Mouse (Mus musculus): Measurements from ENCODE around the gene Rest. TPM values are rescaled to one million over a fixed set of nuclear protein-coding genes. Genes with fewer than 3 reads are reported as not detected.
A peak's percentile ranks its signal among the peaks of the same experiment; 100 is the strongest.

Rest gene
- polyA plus RNA-seq, 1 experiment from 2014 or later: 7.4 TPM

GRCm38 (mm10) chr5:77259315-77259714 lies 6.0 kb upstream of the Rest start:
- Histone ChIP-seq H3K9me3 (replicated peaks; ENCODE audit: control insufficient read depth, low read length) (no peaks in the 10 kb centered on the region), H3K4me3 (ENCODE audit: low read depth, low read length) (no peak overlapping the region), H3K4me1 (ENCODE audit: control insufficient read depth, insufficient read depth, low read length) (no peaks in the 10 kb centered on the region), H3K4me2 (ENCODE audit: low read length) (no peak overlapping the region), H3K36me3 (ENCODE audit: control insufficient read depth, insufficient read depth, low read length) (no peaks in the 10 kb centered on the region), H3K27ac (ENCODE audit: low read depth, low read length) (no peak overlapping the region), H3K27me3 (replicated peaks; ENCODE audit: control insufficient read depth, insufficient read depth, low read length) (no peaks in the 10 kb centered on the region), H3K9ac (ENCODE audit: low read length) (no peak overlapping the region)
- DNase-seq (ENCODE audit: low spot score) (no peak), ATAC-seq (no peak)

GRCm38 (mm10) chr5:77260141-77260540 lies 5.2 kb upstream of the Rest start:
- ATAC-seq (no peak), DNase-seq (ENCODE audit: low spot score) (no peak)
- Histone ChIP-seq H3K27me3 (replicated peaks; ENCODE audit: control insufficient read depth, insufficient read depth, low read length) (no peaks in the 10 kb centered on the region), H3K9me3 (replicated peaks; ENCODE audit: control insufficient read depth, low read length) (no peaks in the 10 kb centered on the region), H3K36me3 (ENCODE audit: control insufficient read depth, insufficient read depth, low read length) (no peaks in the 10 kb centered on the region), H3K4me1 (ENCODE audit: control insufficient read depth, insufficient read depth, low read length) (no peaks in the 10 kb centered on the region; the same call in 1 of the 2 replicates), H3K4me3 (ENCODE audit: low read depth, low read length) (no peak overlapping the region), H3K4me2 (ENCODE audit: low read length) (no peak overlapping the region), H3K9ac (ENCODE audit: low read length) (no peak overlapping the region), H3K27ac (ENCODE audit: low read depth, low read length) (no peak overlapping the region)
- 69% methylated on average over 6 of the region's 6 CpGs for WGBS

GRCm38 (mm10) chr5:77261137-77261536 lies 4.2 kb upstream of the Rest start:
- H3K9me3 ChIP-seq (replicated peaks; ENCODE audit: control insufficient read depth, low read length): no peaks in the 10 kb centered on the region
- H3K9ac ChIP-seq (ENCODE audit: low read length): no peak overlapping the region
- H3K4me3 ChIP-seq (ENCODE audit: low read depth, low read length): no peak overlapping the region
- ATAC-seq: no peak
- no peak for DNase-seq (ENCODE audit: low spot score)
- H3K27ac ChIP-seq (ENCODE audit: low read depth, low read length): no peak overlapping the region
- H3K4me2 ChIP-seq (ENCODE audit: low read length): no peak overlapping the region
- 86% methylated on average over 4 of the region's 4 CpGs for WGBS
- no peaks in the 10 kb centered on the region for H3K27me3 ChIP-seq (replicated peaks; ENCODE audit: control insufficient read depth, insufficient read depth, low read length)
- no peaks in the 10 kb centered on the region for H3K36me3 ChIP-seq (ENCODE audit: control insufficient read depth, insufficient read depth, low read length)
- H3K4me1 ChIP-seq (ENCODE audit: control insufficient read depth, insufficient read depth, low read length): no peaks in the 10 kb centered on the region; the same call in 1 of the 2 replicates

GRCm38 (mm10) chr5:77262105-77262504 lies 3.2 kb upstream of the Rest start:
- no peak overlapping the region for H3K27ac ChIP-seq (ENCODE audit: low read depth, low read length)
- H3K27me3 ChIP-seq (replicated peaks; ENCODE audit: control insufficient read depth, insufficient read depth, low read length): no peaks in the 10 kb centered on the region
- H3K4me3 ChIP-seq (ENCODE audit: low read depth, low read length): no peak overlapping the region
- no peak overlapping the region for H3K9ac ChIP-seq (ENCODE audit: low read length)
- H3K9me3 ChIP-seq (replicated peaks; ENCODE audit: control insufficient read depth, low read length): no peaks in the 10 kb centered on the region
- no peak overlapping the region for H3K4me2 ChIP-seq (ENCODE audit: low read length)
- 20% methylated on average over 5 of the region's 5 CpGs for WGBS
- ATAC-seq (no peak), DNase-seq (ENCODE audit: low spot score) (no peak)
- no peaks in the 10 kb centered on the region for H3K36me3 ChIP-seq (ENCODE audit: control insufficient read depth, insufficient read depth, low read length)
- H3K4me1 ChIP-seq (ENCODE audit: control insufficient read depth, insufficient read depth, low read length): no peaks in the 10 kb centered on the region; the same call in 1 of the 2 replicates

- under 1% methylated on average over 37 of the region's 53 CpGs for WGBS
- Histone ChIP-seq H3K9ac (ENCODE audit: low read length) (peak overlapping the region; percentile 82), H3K9me3 (replicated peaks; ENCODE audit: control insufficient read depth, low read length) (no peaks in the 10 kb centered on the region), H3K27ac (ENCODE audit: low read depth, low read length) (peak overlapping the region; percentile 83), H3K4me3 (ENCODE audit: low read depth, low read length) (peak overlapping the region; percentile 93), H3K27me3 (replicated peaks; ENCODE audit: control insufficient read depth, insufficient read depth, low read length) (no peaks in the 10 kb centered on the region), H3K4me1 (ENCODE audit: control insufficient read depth, insufficient read depth, low read length) (no peaks in the 10 kb centered on the region; the same call in 1 of the 2 replicates), H3K4me2 (ENCODE audit: low read length) (peak overlapping the region; percentile 81), H3K36me3 (ENCODE audit: control insufficient read depth, insufficient read depth, low read length) (peaks cover 20% of the 10 kb centered on the region; the same call in 1 of the 2 replicates)
- ATAC-seq (peak; percentile 83), DNase-seq (ENCODE audit: low spot score) (peak; percentile 39)
These were observed 377 bp downstream of the Rest start for GRCm38 (mm10) chr5:77265671-77266065.

GRCm38 (mm10) chr5:77266066-77266885 lies 985 bp downstream of the Rest start:
- WGBS: under 1% methylated on average over 58 of the region's 87 CpGs
- H3K4me1 ChIP-seq (ENCODE audit: control insufficient read depth, insufficient read depth, low read length): no peaks in the 10 kb centered on the region; the same call in 1 of the 2 replicates
- peak; percentile 68 for ATAC-seq
- peak overlapping the region; percentile 82 for H3K9ac ChIP-seq (ENCODE audit: low read length)
- no peaks in the 10 kb centered on the region for H3K9me3 ChIP-seq (replicated peaks; ENCODE audit: control insufficient read depth, low read length)
- no peaks in the 10 kb centered on the region for H3K27me3 ChIP-seq (replicated peaks; ENCODE audit: control insufficient read depth, insufficient read depth, low read length)
- peaks cover 24% of the 10 kb centered on the region; the same call in 1 of the 2 replicates for H3K36me3 ChIP-seq (ENCODE audit: control insufficient read depth, insufficient read depth, low read length)
- H3K27ac ChIP-seq (ENCODE audit: low read depth, low read length): peak overlapping the region; percentile 83
- peak overlapping the region; percentile 93 for H3K4me3 ChIP-seq (ENCODE audit: low read depth, low read length)
- peak overlapping the region; percentile 81 for H3K4me2 ChIP-seq (ENCODE audit: low read length)
- peak; percentile 70 for DNase-seq (ENCODE audit: low spot score)

GRCm38 (mm10) chr5:77266886-77267401 lies 1.7 kb downstream of the Rest start:
- no peak overlapping the region for H3K27ac ChIP-seq (ENCODE audit: low read depth, low read length)
- H3K27me3 ChIP-seq (replicated peaks; ENCODE audit: control insufficient read depth, insufficient read depth, low read length): no peaks in the 10 kb centered on the region
- peak overlapping the region; percentile 82 for H3K9ac ChIP-seq (ENCODE audit: low read length)
- no peaks in the 10 kb centered on the region for H3K9me3 ChIP-seq (replicated peaks; ENCODE audit: control insufficient read depth, low read length)
- ATAC-seq (no peak), DNase-seq (ENCODE audit: low spot score) (no peak)
- H3K36me3 ChIP-seq (ENCODE audit: control insufficient read depth, insufficient read depth, low read length): peaks cover 27% of the 10 kb centered on the region; the same call in 1 of the 2 replicates
- peak overlapping the region; percentile 81 for H3K4me2 ChIP-seq (ENCODE audit: low read length)
- no peaks in the 10 kb centered on the region; the same call in 1 of the 2 replicates for H3K4me1 ChIP-seq (ENCODE audit: control insufficient read depth, insufficient read depth, low read length)
- peak overlapping the region; percentile 93 for H3K4me3 ChIP-seq (ENCODE audit: low read depth, low read length)
- 2% methylated on average over 11 of the region's 11 CpGs for WGBS

GRCm38 (mm10) chr5:77267441-77267840 lies 2.1 kb downstream of the Rest start:
- DNase-seq (ENCODE audit: low spot score): no peak
- no peaks in the 10 kb centered on the region; the same call in 1 of the 2 replicates for H3K4me1 ChIP-seq (ENCODE audit: control insufficient read depth, insufficient read depth, low read length)
- H3K27ac ChIP-seq (ENCODE audit: low read depth, low read length): no peak overlapping the region
- no peak overlapping the region for H3K4me3 ChIP-seq (ENCODE audit: low read depth, low read length)
- H3K9me3 ChIP-seq (replicated peaks; ENCODE audit: control insufficient read depth, low read length): no peaks in the 10 kb centered on the region
- WGBS: 53% methylated on average over 4 of the region's 4 CpGs
- peak overlapping the region; percentile 81 for H3K4me2 ChIP-seq (ENCODE audit: low read length)
- peaks cover 27% of the 10 kb centered on the region; the same call in 1 of the 2 replicates for H3K36me3 ChIP-seq (ENCODE audit: control insufficient read depth, insufficient read depth, low read length)
- H3K9ac ChIP-seq (ENCODE audit: low read length): no peak overlapping the region
- ATAC-seq: no peak
- no peaks in the 10 kb centered on the region for H3K27me3 ChIP-seq (replicated peaks; ENCODE audit: control insufficient read depth, insufficient read depth, low read length)
